Mouse (Mus musculus): ENCODE measurements around the gene Olfr1444. TPM values are rescaled to one million over a fixed set of nuclear protein-coding genes. Genes with fewer than 3 reads are reported as not detected.

Olfr1444 gene
- total RNA-seq (2023): not detected

GRCm38 (mm10) chr19:12856983-12857382, at the start of gene Olfr1444:
Gene Olfr1444 (plus strand): TSS chr19:12857283.

GRCm38 (mm10) chr19:12846382-12846781, 10.7 kb upstream of the Olfr1444 start, which contains the start of gene Gm5244:
Gene Gm5244 (plus strand): TSS chr19:12846682.

GRCm38 (mm10) chr19:12883555-12883954, 26.5 kb downstream of the Olfr1444 start, which contains the start of gene Olfr1445:
Gene Olfr1445 (plus strand): TSS chr19:12883855.

GRCm38 (mm10) chr19:12893424-12893823, 36.3 kb downstream of the Olfr1444 start, which contains the start of gene Olfr1446:
Gene Olfr1446 (minus strand): TSS chr19:12893524.

GRCm38 (mm10) chr19:12903643-12904042, 46.6 kb downstream of the Olfr1444 start, which contains the start of gene Olfr1447:
Gene Olfr1447 (minus strand): TSS chr19:12903743.

Other genes with a start within 250 kb of the Olfr1444 start
- gene Glyat, start 224.0 kb upstream of the Olfr1444 start, total RNA-seq (2023): not detected
- gene Olfr1442, start 186.8 kb upstream of the Olfr1444 start, total RNA-seq (2023): not detected
- not detected for gene Olfr1443, start 179.2 kb upstream of the Olfr1444 start, total RNA-seq (2023)
- not detected for gene Keg1, start 161.5 kb upstream of the Olfr1444 start, total RNA-seq (2023)
- 1 to 10 TPM; 1.6 to 1.9 TPM for gene Cntf, start 91.7 kb upstream of the Olfr1444 start, total RNA-seq (2023)
- 10 to 100 TPM; 42.7 to 52.7 TPM for gene Zfp91, start 61.2 kb upstream of the Olfr1444 start, total RNA-seq (2023)
- 10 to 100 TPM in 1 of 2 experiments, 1 to 10 TPM in 1; 6.8 to 10.3 TPM for gene Lpxn, start 61.1 kb upstream of the Olfr1444 start, total RNA-seq (2023)
- gene Gm5244, start 10.6 kb upstream of the Olfr1444 start, total RNA-seq (2023): not detected
- not detected for gene Olfr1445, start 26.6 kb downstream of the Olfr1444 start, total RNA-seq (2023)
- gene Olfr1446, start 36.2 kb downstream of the Olfr1444 start, total RNA-seq (2023): not detected
- gene Olfr1447, start 46.5 kb downstream of the Olfr1444 start, total RNA-seq (2023): not detected
- not detected for gene Olfr1448, start 67.1 kb downstream of the Olfr1444 start, total RNA-seq (2023)
- not detected for gene Olfr1449, start 73.6 kb downstream of the Olfr1444 start, total RNA-seq (2023)
- not detected for gene Olfr1450, start 93.0 kb downstream of the Olfr1444 start, total RNA-seq (2023)
- not detected for gene Olfr1451, start 137.7 kb downstream of the Olfr1444 start, total RNA-seq (2023)
- gene Olfr1453, start 171.0 kb downstream of the Olfr1444 start, total RNA-seq (2023): not detected
- gene Olfr1454, start 203.3 kb downstream of the Olfr1444 start, total RNA-seq (2023): not detected
- gene Olfr1457, start 240.6 kb downstream of the Olfr1444 start, total RNA-seq (2023): not detected
- not detected for gene Olfr1458, start 249.5 kb downstream of the Olfr1444 start, total RNA-seq (2023)

Data from neutrophil, adult 59 days (primary cell).